Mouse (Mus musculus) cerebellum, adult (tissue): ENCODE measurements around the gene Ccdc155.
"Not testable (repeated sequence)": the region's sequence is repeated elsewhere in the genome, so short reads cannot be mapped to it uniquely, and the experiment has no call there.

Experiments used
- ATAC-seq: cut with Nextera tagmentation; 2 replicates; pipeline ENCODE4 v1.9.2; 2017; ENCODE audit warnings: mild to moderate bottlenecking, moderate library complexity, mixed read lengths; ENCODE audit not compliant: insufficient number of reproducible peaks, low FRiP score, low TSS enrichment

Gene Ccdc155

DNA sequence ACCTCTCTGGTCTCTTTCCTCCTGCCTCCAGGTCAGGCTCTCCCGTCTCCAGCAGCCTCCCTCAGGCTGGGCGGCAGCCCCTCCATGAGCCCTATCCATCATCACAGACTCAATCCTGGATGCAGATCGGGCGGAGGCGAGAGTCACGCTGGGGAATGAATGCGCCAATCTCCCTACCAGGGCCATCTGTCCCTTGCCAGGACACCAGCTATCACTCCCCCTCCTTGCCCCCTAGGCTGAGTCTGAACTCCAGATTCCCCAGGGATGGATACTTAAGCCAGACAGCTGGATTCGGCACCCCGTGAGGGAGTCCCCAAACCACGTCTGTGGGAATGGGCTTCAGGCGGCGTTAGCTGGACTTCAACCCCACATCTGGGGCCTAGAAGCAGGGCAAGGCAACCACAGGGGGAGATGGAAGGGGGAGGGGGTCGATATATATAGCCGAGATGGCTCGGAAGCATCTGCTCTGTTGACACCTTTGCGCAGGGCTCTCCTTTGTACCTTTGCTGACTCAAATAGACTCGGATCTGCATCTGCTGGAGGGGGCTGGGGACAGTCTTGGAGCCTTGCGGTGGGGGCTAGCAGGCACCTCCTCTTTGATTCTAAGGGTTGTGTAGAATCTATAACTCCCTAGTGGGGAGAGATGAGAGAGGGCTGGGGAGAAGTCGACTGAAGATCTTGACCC lies 36.8 kb downstream of the Ccdc155 start:
- peak; percentile 8; the same call in 1 of the 2 replicates for ATAC-seq

GRCm38 (mm10) chr7:45166950-45167401 lies 37.7 kb downstream of the Ccdc155 start:
- no peak for ATAC-seq

- no peak for ATAC-seq
These were observed 39.0 kb downstream of the Ccdc155 start for GRCm38 (mm10) chr7:45165701-45166100.

- no peak for ATAC-seq
These were observed 39.9 kb downstream of the Ccdc155 start for GRCm38 (mm10) chr7:45164833-45165232.

- peak; percentile 5; the same call in 1 of the 2 replicates for ATAC-seq
These were observed 40.8 kb downstream of the Ccdc155 start, which contains the start of gene Slc17a7 for GRCm38 (mm10) chr7:45163735-45164490. Slc17a7 (plus strand) TSS chr7:45163949.

DNA sequence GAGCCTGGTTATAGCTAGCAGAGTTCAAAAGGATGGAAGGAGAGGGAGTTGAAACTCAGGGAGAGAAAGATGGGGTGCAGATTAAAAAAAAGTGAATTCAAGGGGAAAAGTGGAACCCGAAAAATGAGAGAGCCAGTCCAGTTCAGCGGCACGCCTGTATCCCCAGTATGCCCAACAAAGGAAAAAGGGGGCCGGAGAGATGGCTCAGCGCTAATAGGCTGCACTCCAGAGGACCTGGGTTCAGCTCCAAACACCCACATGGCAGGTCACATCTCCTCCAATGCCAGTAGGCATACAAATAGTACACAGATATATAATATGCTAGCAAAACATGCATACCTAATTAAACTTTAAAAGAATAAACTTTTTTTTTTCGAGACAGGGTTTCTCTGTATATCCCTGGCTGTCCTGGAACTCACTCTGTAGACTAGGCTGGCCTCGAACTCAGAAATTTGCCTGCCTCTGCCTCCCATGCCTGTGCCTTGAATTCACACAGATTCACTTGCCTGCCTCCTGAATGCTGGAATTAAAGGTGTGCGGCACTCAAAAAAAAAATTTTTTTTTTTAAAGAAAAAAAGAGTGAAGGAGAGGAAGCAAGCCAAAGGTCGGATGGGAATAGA lies 41.6 kb downstream of the Ccdc155 start:
- ATAC-seq, result no peak

- peak; percentile 1; the same call in 1 of the 2 replicates for ATAC-seq
These were observed 42.1 kb downstream of the Ccdc155 start for GRCm38 (mm10) chr7:45162551-45162950.

DNA sequence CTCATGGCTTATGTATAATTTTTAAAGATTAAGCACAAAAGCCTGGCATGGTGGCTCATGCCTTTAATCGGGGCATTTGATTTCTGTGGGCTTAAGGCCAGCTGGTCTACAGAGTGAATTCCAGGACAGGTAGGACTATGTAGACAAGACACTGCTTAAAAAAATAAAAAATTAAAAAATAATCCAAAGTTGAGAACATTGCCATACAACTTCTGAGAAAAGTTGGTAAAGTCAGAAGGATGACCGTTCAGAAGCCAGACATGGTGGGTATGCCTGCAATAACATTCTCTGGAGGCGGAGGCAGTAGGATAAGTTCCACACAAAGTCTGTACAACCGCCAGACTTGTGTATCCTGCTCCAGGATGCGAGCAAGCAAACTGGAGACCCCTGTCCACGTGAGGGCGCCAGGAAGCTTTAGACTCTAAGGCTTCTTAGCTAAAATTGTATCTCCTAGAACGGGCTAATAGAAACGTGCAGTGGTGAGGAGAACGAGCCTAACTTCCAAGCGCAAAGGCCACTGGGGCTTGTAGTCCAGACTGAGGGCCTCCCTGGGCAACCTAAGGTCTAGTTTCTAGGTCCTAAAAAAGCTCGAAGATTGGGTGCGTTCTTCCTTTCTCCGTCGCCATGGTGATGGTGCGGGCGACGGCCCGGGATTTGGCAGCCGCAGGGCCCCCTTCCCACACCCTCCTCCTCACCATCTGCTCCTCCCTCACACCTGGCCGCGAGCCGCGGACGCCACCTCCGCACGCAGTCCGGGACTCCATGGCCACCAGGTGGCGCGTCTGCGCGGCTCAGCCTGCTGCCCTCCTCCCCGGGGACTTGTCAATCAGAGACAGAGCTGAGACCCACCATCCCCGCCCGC lies 42.8 kb downstream of the Ccdc155 start:
- ATAC-seq, result peak; percentile 79

GRCm38 (mm10) chr7:45160866-45161265 lies 43.8 kb downstream of the Ccdc155 start:
- ATAC-seq, result no peak

- no peak for ATAC-seq
These were observed 44.3 kb downstream of the Ccdc155 start for GRCm38 (mm10) chr7:45160316-45160800.

- ATAC-seq, result no peak
These were observed 45.7 kb downstream of the Ccdc155 start for GRCm38 (mm10) chr7:45158991-45159390.

DNA sequence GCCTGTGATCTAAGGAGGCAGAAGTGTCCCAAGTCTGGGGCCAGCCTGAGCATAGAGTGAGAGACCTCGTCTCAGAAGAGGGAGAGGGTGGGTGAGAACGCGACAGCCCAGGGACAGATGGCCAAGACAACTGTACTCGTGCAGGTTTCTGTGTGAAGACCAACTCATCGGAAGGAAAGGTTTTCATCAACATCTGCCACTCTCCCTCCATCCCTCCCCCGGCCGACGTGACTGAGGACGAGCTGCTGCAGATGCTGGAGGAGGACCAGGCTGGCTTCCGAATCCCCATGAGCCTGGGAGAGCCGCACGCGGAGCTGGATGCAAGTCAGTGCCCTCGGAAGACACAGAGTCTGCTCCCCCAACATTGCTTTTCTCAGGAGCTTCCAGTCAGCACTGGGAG lies 47.2 kb downstream of the Ccdc155 start:
- no peak for ATAC-seq

DNA sequence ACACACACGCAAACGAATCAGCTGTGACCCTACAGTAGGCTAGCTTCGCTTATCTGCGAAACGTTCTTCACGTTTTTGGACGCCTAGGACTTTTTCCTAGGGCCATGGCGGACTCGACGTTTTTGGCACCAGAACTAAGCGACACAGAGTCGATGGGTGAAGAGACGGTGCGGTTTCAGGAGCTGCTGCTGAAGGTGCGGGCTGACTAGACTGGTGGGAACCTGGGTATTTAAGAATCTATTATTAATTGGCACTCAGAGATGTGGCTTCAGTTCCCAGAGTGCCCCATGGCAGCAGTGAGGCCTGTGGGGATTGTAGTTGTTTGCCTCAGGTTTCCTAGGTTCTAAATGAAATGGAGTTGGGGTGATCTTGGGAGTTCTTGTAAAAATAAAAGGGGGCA lies 48.5 kb downstream of the Ccdc155 start:
- no peak for ATAC-seq

GRCm38 (mm10) chr7:45155590-45155989 lies 49.1 kb downstream of the Ccdc155 start:
- ATAC-seq, result no peak

DNA sequence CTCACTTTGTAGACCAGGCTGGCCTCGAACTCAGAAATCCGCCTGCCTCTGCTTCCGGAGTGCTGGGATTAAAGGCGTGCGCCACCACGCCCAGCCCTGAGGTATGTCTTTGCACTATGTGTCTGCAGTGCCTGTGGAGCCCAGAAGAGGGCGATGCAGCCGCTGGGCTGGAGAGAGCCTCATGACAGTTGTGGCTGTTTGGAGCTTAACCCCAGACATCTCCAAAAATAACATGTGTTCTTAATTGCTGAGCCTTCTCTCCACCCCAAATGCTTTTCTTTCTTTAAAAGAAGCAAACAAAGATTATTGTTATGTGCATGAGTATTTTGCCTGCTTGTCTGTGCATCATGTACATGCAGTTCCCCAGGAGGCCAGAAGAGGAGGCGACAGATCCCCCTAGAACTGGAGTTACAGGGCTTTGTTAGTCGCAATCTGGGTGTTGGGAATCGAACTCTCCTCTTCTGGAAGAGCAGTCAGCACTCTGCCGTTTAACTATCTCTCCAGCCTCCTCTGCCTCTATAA lies 49.6 kb downstream of the Ccdc155 start:
- ATAC-seq, result no peak

DNA sequence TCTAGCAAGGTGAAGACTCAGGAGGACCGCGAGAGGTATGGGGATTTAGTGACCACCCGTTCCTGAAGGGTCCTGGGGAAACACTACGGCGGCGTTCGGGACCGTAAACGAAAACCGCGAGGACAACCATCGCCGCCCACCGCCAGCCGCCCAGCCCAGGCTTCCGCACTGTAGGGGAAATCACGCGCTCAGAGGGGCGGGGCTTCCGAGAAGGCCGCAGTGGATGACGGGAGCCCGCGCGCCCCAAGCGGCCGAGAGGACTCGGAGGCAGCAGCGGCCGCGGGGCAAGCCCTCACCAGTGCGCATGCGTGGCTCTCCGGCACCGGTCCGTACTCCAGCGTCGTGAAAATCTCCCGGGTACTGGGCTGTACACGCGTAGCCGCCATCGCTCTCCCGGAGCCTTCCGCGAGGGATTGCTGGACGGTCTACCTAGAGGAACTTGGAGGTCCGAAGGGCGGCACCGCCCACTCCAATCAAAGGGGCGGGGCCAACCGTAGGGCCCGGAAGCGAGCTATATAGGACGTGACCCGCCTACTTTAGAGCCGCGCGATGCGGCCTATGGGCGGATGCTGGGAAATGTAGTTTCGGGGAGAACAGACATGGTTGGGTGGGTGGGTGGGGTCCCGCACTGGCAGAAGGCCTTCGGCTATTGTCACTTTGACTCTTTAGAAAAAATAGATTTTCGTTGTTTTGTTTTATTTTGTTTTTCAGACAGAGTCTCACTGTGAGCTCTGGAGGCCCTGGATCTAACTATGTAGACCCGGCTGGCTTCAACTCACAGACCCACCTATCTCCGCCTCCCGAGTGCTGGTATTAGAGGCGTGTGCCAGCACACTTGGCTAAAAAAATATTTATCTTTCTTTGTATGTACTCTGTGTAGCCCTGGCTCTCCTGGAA lies 50.3 kb downstream of the Ccdc155 start, which contains the start of the genes Pih1d1 and Aldh16a1:
Gene Pih1d1 (plus strand): TSS at position 208 of the 897 bp plus-strand sequence.
Gene Aldh16a1 (minus strand): TSS at position 489 of the 897 bp plus-strand sequence.
- peak; percentile 84 for ATAC-seq

- no peak for ATAC-seq
These were observed 51.1 kb downstream of the Ccdc155 start for GRCm38 (mm10) chr7:45153586-45153985.

GRCm38 (mm10) chr7:45153052-45153451 lies 51.6 kb downstream of the Ccdc155 start:
- not testable (repeated sequence) for ATAC-seq

DNA sequence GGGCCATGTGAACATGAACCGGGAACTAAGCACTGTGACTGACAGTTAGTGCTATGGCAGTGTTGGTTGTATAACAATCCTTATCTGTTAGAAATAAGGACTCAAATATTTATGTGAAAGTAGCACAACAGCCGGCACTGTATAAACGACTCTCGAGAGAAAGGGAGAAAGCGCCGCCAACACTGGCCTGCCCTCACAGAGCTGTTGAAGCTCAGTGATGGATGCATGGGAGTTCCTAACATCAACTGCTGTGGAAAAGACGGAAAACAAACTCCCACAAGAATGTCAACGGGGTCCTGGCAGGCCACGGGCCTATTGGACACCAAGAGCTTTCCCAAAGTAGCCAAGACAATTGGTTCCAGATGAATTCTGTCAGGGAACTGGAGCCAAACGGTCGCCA lies 53.4 kb downstream of the Ccdc155 start:
- no peak for ATAC-seq
